Comparison of ENCODE assay signal across 10 mouse cellular contexts in the genomic region with DNA sequence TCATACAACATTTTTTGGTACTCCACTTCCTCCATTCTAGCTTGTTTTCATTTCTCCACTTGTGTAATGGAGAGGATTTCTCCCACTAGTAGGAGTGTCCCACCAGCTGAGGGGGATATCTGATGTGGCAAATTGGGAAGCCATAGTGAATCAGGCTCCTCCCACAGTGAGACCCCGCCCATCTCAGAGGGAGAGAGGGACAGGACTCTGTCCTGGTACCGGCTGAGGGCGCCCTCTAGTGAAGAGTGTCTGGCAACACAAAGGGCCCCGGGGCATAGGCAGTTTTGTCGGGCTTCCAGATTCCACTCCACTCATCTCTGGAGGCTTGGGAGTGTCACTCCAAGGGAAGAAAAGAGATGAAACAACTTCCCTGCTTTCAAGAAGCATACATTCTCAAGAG. TPM values are rescaled to one million over a fixed set of nuclear protein-coding genes. Genes with fewer than 3 reads are reported as not detected.
A peak's percentile ranks its signal among the peaks of the same experiment; 100 is the strongest.
DNase-seq lines count a peak whose midpoint lies in the region; ATAC-seq and TF ChIP-seq lines count a peak whose summit lies in the region.
"Had no signal": no experiment of that assay in that cellular context is flagged by ENCODE, and none has a peak within 500 bp of the region (broad histone marks: within the 10 kb centered on the region; RNA-seq: fewer than 3 reads in every experiment).

No protein-coding gene starts in this region.

- 13% methylated on average over 5 of the region's 5 CpGs for WGBS in intestine, postnatal 0 days
- WGBS in intestine, embryonic 16.5 days = 8% methylated on average over 5 of the region's 5 CpGs
- 8% methylated on average over 5 of the region's 5 CpGs for WGBS in heart, embryonic 10.5 days
- WGBS in midbrain, postnatal 0 days = 13% methylated on average over 5 of the region's 5 CpGs

- no peak overlapping the region for H3K4me2 ChIP-seq in intestine, postnatal 0 days (replicated peaks; ENCODE audit: low read depth)
- H3K4me2 ChIP-seq in intestine, embryonic 16.5 days (ENCODE audit: low read depth, low read length) = no peak overlapping the region
- no peak overlapping the region for H3K4me2 ChIP-seq in midbrain, postnatal 0 days (ENCODE audit: low read depth, low read length, poor library complexity, severe bottlenecking)
- H3K4me2 ChIP-seq: embryonic facial prominence, embryonic 15.5 days had no signal

- H3K9me3 ChIP-seq in intestine, postnatal 0 days (ENCODE audit: control insufficient read depth) = no peaks in the 10 kb centered on the region
- H3K9me3 ChIP-seq in intestine, embryonic 16.5 days (ENCODE audit: control insufficient read depth, low read length) = no peaks in the 10 kb centered on the region
- no peaks in the 10 kb centered on the region for H3K9me3 ChIP-seq in heart, embryonic 10.5 days
- H3K9me3 ChIP-seq in midbrain, postnatal 0 days (ENCODE audit: low read length) = no peaks in the 10 kb centered on the region
- H3K9me3 ChIP-seq: embryonic facial prominence, embryonic 15.5 days had no signal

- no peaks in the 10 kb centered on the region for H3K36me3 ChIP-seq in intestine, postnatal 0 days (ENCODE audit: control insufficient read depth, insufficient read depth)
- H3K36me3 ChIP-seq in intestine, embryonic 16.5 days (ENCODE audit: control insufficient read depth, insufficient read depth, low read length) = no peaks in the 10 kb centered on the region
- H3K36me3 ChIP-seq in heart, embryonic 10.5 days = no peaks in the 10 kb centered on the region
- H3K36me3 ChIP-seq in midbrain, postnatal 0 days (ENCODE audit: insufficient read depth, low read length) = no peaks in the 10 kb centered on the region
- H3K36me3 ChIP-seq: embryonic facial prominence, embryonic 15.5 days had no signal

- H3K27me3 ChIP-seq in intestine, postnatal 0 days (replicated peaks; ENCODE audit: control insufficient read depth, insufficient read depth, low read length) = no peaks in the 10 kb centered on the region
- H3K27me3 ChIP-seq in intestine, embryonic 16.5 days (replicated peaks; ENCODE audit: control insufficient read depth, insufficient read depth, low read length) = no peaks in the 10 kb centered on the region
- no peaks in the 10 kb centered on the region; the same call in 1 of the 2 replicates for H3K27me3 ChIP-seq in heart, embryonic 10.5 days (ENCODE audit: insufficient read depth, poor library complexity, severe bottlenecking)
- H3K27me3 ChIP-seq in midbrain, postnatal 0 days (ENCODE audit: insufficient read depth, low read length) = no peaks in the 10 kb centered on the region
- H3K27me3 ChIP-seq: embryonic facial prominence, embryonic 15.5 days had no signal

- no peak overlapping the region for H3K9ac ChIP-seq in intestine, postnatal 0 days (ENCODE audit: low read depth, low read length)
- no peak overlapping the region for H3K9ac ChIP-seq in intestine, embryonic 16.5 days (ENCODE audit: low read depth, low read length)
- H3K9ac ChIP-seq in midbrain, postnatal 0 days (replicated peaks; ENCODE audit: low read length, poor library complexity, severe bottlenecking) = no peak overlapping the region
- H3K9ac ChIP-seq: embryonic facial prominence, embryonic 15.5 days had no signal

- peak; percentile 80 for DNase-seq in T-cell, adult 2 months (ENCODE audit: low spot score)
- DNase-seq in cerebellum, postnatal 14 days = peak; percentile 72 to 88
- peak; percentile 79 for DNase-seq in heart, embryonic 10.5 days (ENCODE audit: low spot score)
- peak; percentile 47 for DNase-seq in layer of hippocampus, adult 9-11 months
- DNase-seq in midbrain, postnatal 0 days (ENCODE audit: low spot score) = peak; percentile 64
- peak; percentile 69 to 81 for DNase-seq in thymus, adult 18-20 months

- no peaks in the 10 kb centered on the region for H3K4me1 ChIP-seq in intestine, postnatal 0 days (replicated peaks; ENCODE audit: control insufficient read depth, insufficient read depth, low read length)
- no peaks in the 10 kb centered on the region for H3K4me1 ChIP-seq in intestine, embryonic 16.5 days (ENCODE audit: control insufficient read depth, insufficient read depth, low read length)
- H3K4me1 ChIP-seq in heart, embryonic 10.5 days = no peaks in the 10 kb centered on the region
- H3K4me1 ChIP-seq in midbrain, postnatal 0 days (ENCODE audit: insufficient read depth, low read length) = no peaks in the 10 kb centered on the region
- H3K4me1 ChIP-seq: embryonic facial prominence, embryonic 15.5 days had no signal

- ATAC-seq in intestine, postnatal 0 days = peak; percentile 41; the same call in 1 of the 2 replicates
- ATAC-seq in intestine, embryonic 16.5 days = no peak
- ATAC-seq in midbrain, postnatal 0 days (ENCODE audit: low FRiP score) = 0 out of 2 replicates have a peak, but pooled peaks have one; percentile 44

- peak; percentile 75 for TF ChIP-seq CTCF in intestine, postnatal 0 days (IDR thresholded peaks at IDR 0.05; ENCODE audit: low read depth)
- TF ChIP-seq CTCF in midbrain, postnatal 0 days (IDR thresholded peaks at IDR 0.05) = peak; percentile 60

- no peak overlapping the region for H3K27ac ChIP-seq in intestine, postnatal 0 days (ENCODE audit: low read depth, low read length)
- H3K27ac ChIP-seq in intestine, embryonic 16.5 days (ENCODE audit: low read length) = no peak overlapping the region
- no peak overlapping the region for H3K27ac ChIP-seq in heart, embryonic 10.5 days
- H3K27ac ChIP-seq in midbrain, postnatal 0 days (ENCODE audit: low read depth, low read length) = no peak overlapping the region
- H3K27ac ChIP-seq: embryonic facial prominence, embryonic 15.5 days had no signal

- no peak overlapping the region for H3K4me3 ChIP-seq in intestine, postnatal 0 days (ENCODE audit: low read depth, low read length)
- no peak overlapping the region for H3K4me3 ChIP-seq in intestine, embryonic 16.5 days (ENCODE audit: low read length)
- no peak overlapping the region for H3K4me3 ChIP-seq in heart, embryonic 10.5 days
- no peak overlapping the region for H3K4me3 ChIP-seq in midbrain, postnatal 0 days (ENCODE audit: low read depth, low read length)
- H3K4me3 ChIP-seq: embryonic facial prominence, embryonic 15.5 days; myocyte had no signal

RNA-seq across cellular contexts. Expression of a gene that starts 1.6 kb away (rescaled TPM):
- polyA plus RNA-seq in intestine, postnatal 0 days (2015; fragmentation: Nextera tagmentation; extraction: Ambion mirVana) = 0.05 TPM in 1 of 2 replicates, not detected in the other
- 0.23 and 0.38 TPM in 2 replicates for polyA plus RNA-seq in intestine, embryonic 16.5 days (2015; fragmentation: Nextera tagmentation; extraction: Ambion mirVana)
- 0.06 TPM in 1 of 2 replicates, not detected in the other for polyA plus RNA-seq in heart, embryonic 10.5 days (2016; fragmentation: Nextera tagmentation; extraction: Ambion mirVana)
- total RNA-seq in midbrain, postnatal 0 days (2014; rRNA removed) = not detected in 2 replicates
- polyA plus RNA-seq in midbrain, postnatal 0 days (2015; fragmentation: Nextera tagmentation; extraction: Ambion mirVana) = 0.22 TPM in 1 of 2 replicates, not detected in the other
- polyA plus RNA-seq: embryonic facial prominence, embryonic 15.5 days; myocyte had no signal

RNA-seq across cellular contexts. Expression of a gene that starts 8.1 kb away (rescaled TPM):
- 0.93 and 0.94 TPM in 2 replicates for polyA plus RNA-seq in intestine, postnatal 0 days (2015; fragmentation: Nextera tagmentation; extraction: Ambion mirVana)
- 0.48 and 0.56 TPM in 2 replicates for polyA plus RNA-seq in intestine, embryonic 16.5 days (2015; fragmentation: Nextera tagmentation; extraction: Ambion mirVana)
- 0.16 and 0.22 TPM in 2 replicates for polyA plus RNA-seq in heart, embryonic 10.5 days (2016; fragmentation: Nextera tagmentation; extraction: Ambion mirVana)
- total RNA-seq in midbrain, postnatal 0 days (2014; rRNA removed) = 1.3 and 1.7 TPM in 2 replicates
- 0.33 and 0.56 TPM in 2 replicates for polyA plus RNA-seq in midbrain, postnatal 0 days (2015; fragmentation: Nextera tagmentation; extraction: Ambion mirVana)

RNA-seq across cellular contexts. Expression of a gene that starts 38.3 kb away (rescaled TPM):
- 7.1 and 7.5 TPM in 2 replicates for polyA plus RNA-seq in intestine, postnatal 0 days (2015; fragmentation: Nextera tagmentation; extraction: Ambion mirVana)
- polyA plus RNA-seq in intestine, embryonic 16.5 days (2015; fragmentation: Nextera tagmentation; extraction: Ambion mirVana) = 29.9 and 32.3 TPM in 2 replicates
- 63.8 and 77.5 TPM in 2 replicates for polyA plus RNA-seq in heart, embryonic 10.5 days (2016; fragmentation: Nextera tagmentation; extraction: Ambion mirVana)
- 403 and 429 TPM in 2 replicates for total RNA-seq in midbrain, postnatal 0 days (2014; rRNA removed)
- polyA plus RNA-seq in midbrain, postnatal 0 days (2015; fragmentation: Nextera tagmentation; extraction: Ambion mirVana) = 207 and 213 TPM in 2 replicates

RNA-seq across cellular contexts. Expression of a gene that starts 50.4 kb away (rescaled TPM):
- polyA plus RNA-seq in intestine, postnatal 0 days (2015; fragmentation: Nextera tagmentation; extraction: Ambion mirVana) = 35.8 and 36.2 TPM in 2 replicates
- 72.8 and 78.7 TPM in 2 replicates for polyA plus RNA-seq in intestine, embryonic 16.5 days (2015; fragmentation: Nextera tagmentation; extraction: Ambion mirVana)
- polyA plus RNA-seq in heart, embryonic 10.5 days (2016; fragmentation: Nextera tagmentation; extraction: Ambion mirVana) = 67.8 and 68.2 TPM in 2 replicates
- 21.3 and 22.9 TPM in 2 replicates for total RNA-seq in midbrain, postnatal 0 days (2014; rRNA removed)
- 39.2 and 39.3 TPM in 2 replicates for polyA plus RNA-seq in midbrain, postnatal 0 days (2015; fragmentation: Nextera tagmentation; extraction: Ambion mirVana)
